Mouse (Mus musculus): ENCODE measurements at regions not wholly inside any gene's neighbourhood (a gene's known extent, or its start where the extent isn't known, plus 50 kb on each side); places are given as distances from the start of the nearest gene placed in this dataset.

- peak; percentile 68 for DNase-seq (ENCODE audit: low read depth, low spot score)
Observed at GRCm38 (mm10) chrX:158236206-158236605, 193.1 kb upstream of the Cnksr2 start.

GRCm38 (mm10) chrX:158209167-158209566 lies 166.1 kb upstream of the Cnksr2 start:
- DNase-seq (ENCODE audit: low read depth, low spot score) = peak; percentile 21

GRCm38 (mm10) chrX:158195536-158195935 lies 152.4 kb upstream of the Cnksr2 start:
- DNase-seq (ENCODE audit: low read depth, low spot score) = peak; percentile 71

- DNase-seq (ENCODE audit: low read depth, low spot score) = no peak
Observed at GRCm38 (mm10) chrX:158181486-158181885, 138.4 kb upstream of the Cnksr2 start.

GRCm38 (mm10) chrX:158180356-158180755 lies 137.3 kb upstream of the Cnksr2 start:
- DNase-seq (ENCODE audit: low read depth, low spot score) = peak; percentile 63

- no peak for DNase-seq (ENCODE audit: low read depth, low spot score)
Observed at GRCm38 (mm10) chrX:158135870-158136557, 92.9 kb upstream of the Cnksr2 start.

- DNase-seq (ENCODE audit: low read depth, low spot score) = peak; percentile 19
Observed at GRCm38 (mm10) chrX:158133526-158133925, 90.4 kb upstream of the Cnksr2 start.

Data from brain, adult 2 months (tissue).